Mouse (Mus musculus) lung, adult 10 weeks (tissue): ENCODE data around the gene Samt1. TPM values are rescaled to one million over a fixed set of nuclear protein-coding genes. Genes with fewer than 3 reads are reported as not detected.

Source experiments
- polyA plus RNA-seq: library from polyadenylated mRNA; stranded (reverse); fragments of 350-450 nt; fragmentation: Illumina TruSeq; extraction: RNeasy Lipid Tissue Mini Kit (QIAGEN cat#74804); gene quantifications from one replicate; pipeline ENCODE4 v1.2.3, GENCODE M21; 2014; ENCODE audit warnings: low read depth, low replicate concordance; ENCODE audit not compliant: insufficient read depth

Samt1 gene
- polyA plus RNA-seq: not detected

DNA sequence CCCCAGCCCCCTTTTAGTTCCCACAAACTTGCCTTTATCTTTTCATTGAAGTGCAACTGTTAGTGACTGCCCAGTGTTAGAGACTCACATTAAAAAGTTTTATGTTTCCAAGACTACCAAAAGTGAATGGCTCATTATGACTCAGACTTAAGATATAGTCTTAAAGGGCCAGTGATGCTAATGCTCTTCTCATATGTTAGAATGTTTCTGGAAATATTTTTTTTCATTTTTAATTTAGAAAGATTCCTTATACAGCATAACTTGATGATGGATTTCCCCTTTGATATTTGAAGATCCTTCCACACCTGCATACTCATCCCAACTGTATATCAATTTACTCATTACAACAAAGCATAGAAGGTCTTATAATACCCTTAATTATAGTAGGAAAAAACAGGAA, at the start of gene Samt1:
Gene Samt1 (minus strand): TSS at position 101 of the 400 bp plus-strand sequence.

GRCm38 (mm10) chrX:154054939-154055338, 42.5 kb upstream of the Samt1 start, which contains the start of gene Gm10057:
TSS of gene Gm10057 (minus strand) at chrX:154055039.

GRCm38 (mm10) chrX:154033727-154034126, 21.3 kb upstream of the Samt1 start, which contains the start of gene 4921511M17Rik:
TSS of gene 4921511M17Rik (minus strand) at chrX:154033827.

Other genes starting within 250 kb of the Samt1 start
- 1.9 TPM for gene Spin2c, start 180.4 kb downstream of the Samt1 start, polyA plus RNA-seq
- not detected for gene 4921511M17Rik, start 21.2 kb upstream of the Samt1 start, polyA plus RNA-seq
- gene Gm10057, start 42.4 kb upstream of the Samt1 start, polyA plus RNA-seq: not detected
- gene Gm15140, start 108.0 kb upstream of the Samt1 start, polyA plus RNA-seq: not detected